Mouse (Mus musculus) olfactory bulb, adult 2 months (tissue): ENCODE measurements around the gene Atg10.

ENCODE experiments used
- CTCF ChIP-seq: fragments of 200-500 bp; IDR thresholded peaks from 2 replicates; pipeline ENCODE4 v1.5.1; 2012; ENCODE audit warnings: low read depth, mild to moderate bottlenecking, low read length, moderate library complexity; ENCODE audit not compliant: insufficient read depth
- POLR2A ChIP-seq: fragments of 200-500 bp; IDR thresholded peaks from 2 replicates; pipeline ENCODE4 v1.6.1; 2012; ENCODE audit warnings: mild to moderate bottlenecking, low read depth, low read length, moderate library complexity; ENCODE audit not compliant: insufficient read depth

DNA sequence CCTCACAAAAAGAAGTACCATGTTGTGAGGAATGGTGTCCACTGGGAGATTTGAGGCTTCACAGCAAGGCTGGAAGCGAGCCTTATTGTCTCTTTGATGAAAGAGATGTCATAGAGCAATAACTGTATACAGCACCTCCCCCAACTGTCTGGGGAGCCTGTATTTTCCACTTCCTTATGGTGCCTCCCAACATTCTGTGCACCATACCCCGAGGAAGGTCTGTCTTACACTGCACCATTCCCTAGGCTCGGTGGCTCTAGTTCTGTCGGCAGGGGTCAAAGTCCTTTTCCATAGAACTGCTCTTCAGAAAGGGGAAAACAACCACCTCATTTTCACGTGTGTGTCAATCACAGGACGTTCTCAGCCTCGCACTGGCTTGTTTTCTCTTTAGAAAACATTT, 69.1 kb downstream of the Atg10 start:
- TF ChIP-seq CTCF (no peak), POLR2A (no peak)
